Mouse (Mus musculus) limb, embryonic 12.5 days (tissue): Measurements from ENCODE around the gene Atp6v1b1. TPM values are rescaled to one million over a fixed set of nuclear protein-coding genes. Genes with fewer than 3 reads are reported as not detected.

Source experiments
- ATAC-seq: fragments of 200-750 bp; cut with Nextera tagmentation; 2 replicates; pipeline ENCODE4 v1.8.0; 2017; ENCODE audit warnings: low read depth, moderate TSS enrichment; ENCODE audit not compliant: insufficient number of reproducible peaks, insufficient read depth, low FRiP score, low TSS enrichment
- H3K27ac ChIP-seq: fragments of 300-500 bp; sonication (generic); 2 replicates; pipeline ENCODE4 v1.5.1; 2016; ENCODE audit warnings: mild to moderate bottlenecking, moderate library complexity
- H3K27me3 ChIP-seq: fragments of 300-500 bp; sonication (generic); 2 replicates; pipeline ENCODE4 v1.6.1; 2016; ENCODE audit warnings: mild to moderate bottlenecking, moderate library complexity
- H3K36me3 ChIP-seq: fragments of 300-500 bp; sonication (generic); 2 replicates; pipeline ENCODE4 v1.6.1; 2016; ENCODE audit warnings: mild to moderate bottlenecking, moderate library complexity
- H3K4me1 ChIP-seq: fragments of 300-500 bp; sonication (generic); replicated peaks from 2 replicates; pipeline ENCODE4 v1.6.1; 2016
- H3K4me2 ChIP-seq: fragments of 300-500 bp; sonication (generic); 2 replicates; pipeline ENCODE4 v1.6.1; 2016; ENCODE audit warnings: mild to moderate bottlenecking, moderate library complexity
- H3K4me3 ChIP-seq: fragments of 300-500 bp; sonication (generic); replicated peaks from 2 replicates; pipeline ENCODE4 v1.5.1; 2016; ENCODE audit warnings: mild to moderate bottlenecking
- H3K9ac ChIP-seq: fragments of 300-500 bp; sonication (generic); replicated peaks from 2 replicates; pipeline ENCODE4 v1.6.1; 2016; ENCODE audit warnings: mild to moderate bottlenecking, moderate library complexity
- H3K9me3 ChIP-seq: fragments of 300-500 bp; sonication (generic); 2 replicates; pipeline ENCODE4 v1.6.1; 2016; ENCODE audit warnings: mild to moderate bottlenecking, moderate library complexity
- WGBS: fragments of 180-500 bp; shearing (Covaris S2); methylation state at CpG from one replicate; pipeline ENCODE4 v1.1.7; 2016; 5-methylcytosine and 5-hydroxymethylcytosine counted together
- polyA plus RNA-seq: library from polyadenylated mRNA; unstranded; fragments of >200 nt; fragmentation: Nextera tagmentation; extraction: Ambion mirVana; gene quantifications from 2 replicates; pipeline ENCODE4 v1.2.1, GENCODE M21; 2016

Gene Atp6v1b1
- polyA plus RNA-seq, result not detected in 2 replicates

GRCm38 (mm10) chr6:83742761-83743160 lies at the start of gene Atp6v1b1:
Gene Atp6v1b1, plus strand, starts transcription at chr6:83742990.
- no peak for ATAC-seq
- no peak within 1 kb of the TSS for H3K27ac ChIP-seq
- no peaks in the 10 kb centered on the region for H3K36me3 ChIP-seq
- 64% methylated on average over 5 of the region's 5 CpGs for WGBS
- H3K27me3 ChIP-seq, result peaks cover 38% of the 10 kb centered on the region
- H3K9me3 ChIP-seq, result peaks cover 5% of the 10 kb centered on the region; the same call in 1 of the 2 replicates
- no peaks in the 10 kb centered on the region; the same call in 1 of the 2 replicates for H3K4me1 ChIP-seq
- no peak within 1 kb of the TSS for H3K4me2 ChIP-seq
- no peak within 1 kb of the TSS for H3K4me3 ChIP-seq
- no peak within 1 kb of the TSS for H3K9ac ChIP-seq

GRCm38 (mm10) chr6:83693835-83694234 lies 49.0 kb upstream of the Atp6v1b1 start:
- H3K4me1 ChIP-seq, result peaks cover 12% of the 10 kb centered on the region
- no peak overlapping the region for H3K9ac ChIP-seq
- H3K36me3 ChIP-seq, result no peaks in the 10 kb centered on the region
- no peak for ATAC-seq
- 0 out of 2 replicates have a peak overlapping the region, but pooled peaks have one; percentile 10 for H3K4me3 ChIP-seq
- H3K27me3 ChIP-seq, result peaks cover 99% of the 10 kb centered on the region
- 0 out of 2 replicates have a peak overlapping the region, but pooled peaks have one; percentile 13 for H3K4me2 ChIP-seq
- 1% methylated on average over 9 of the region's 9 CpGs for WGBS
- H3K9me3 ChIP-seq, result no peaks in the 10 kb centered on the region
- H3K27ac ChIP-seq, result no peak overlapping the region

GRCm38 (mm10) chr6:83695731-83696130 lies 47.1 kb upstream of the Atp6v1b1 start:
- WGBS, result 5% methylated on average over 3 of the region's 3 CpGs
- Histone ChIP-seq H3K36me3 (no peaks in the 10 kb centered on the region), H3K9ac (no peak overlapping the region), H3K4me1 (peaks cover 12% of the 10 kb centered on the region), H3K9me3 (no peaks in the 10 kb centered on the region), H3K4me3 (no peak overlapping the region), H3K27ac (no peak overlapping the region), H3K4me2 (no peak overlapping the region), H3K27me3 (peaks cover 96% of the 10 kb centered on the region)
- no peak for ATAC-seq

- under 1% methylated on average over 7 of the region's 7 CpGs for WGBS
- Histone ChIP-seq H3K27me3 (peaks cover 96% of the 10 kb centered on the region), H3K36me3 (no peaks in the 10 kb centered on the region), H3K9me3 (no peaks in the 10 kb centered on the region), H3K4me1 (peaks cover 12% of the 10 kb centered on the region), H3K4me2 (no peak overlapping the region), H3K9ac (no peak overlapping the region), H3K4me3 (no peak overlapping the region), H3K27ac (no peak overlapping the region)
- ATAC-seq, result no peak
These were observed 46.1 kb upstream of the Atp6v1b1 start for GRCm38 (mm10) chr6:83696684-83697083.

GRCm38 (mm10) chr6:83697932-83698331 lies 44.9 kb upstream of the Atp6v1b1 start:
- no peak overlapping the region for H3K4me3 ChIP-seq
- H3K27ac ChIP-seq, result no peak overlapping the region
- no peaks in the 10 kb centered on the region for H3K36me3 ChIP-seq
- no peak for ATAC-seq
- 6% methylated on average over 8 of the region's 8 CpGs for WGBS
- no peak overlapping the region for H3K9ac ChIP-seq
- peaks cover 19% of the 10 kb centered on the region for H3K4me1 ChIP-seq
- H3K27me3 ChIP-seq, result peaks cover 95% of the 10 kb centered on the region
- H3K4me2 ChIP-seq, result no peak overlapping the region
- no peaks in the 10 kb centered on the region for H3K9me3 ChIP-seq

- Histone ChIP-seq H3K27ac (no peak overlapping the region), H3K9ac (no peak overlapping the region), H3K4me3 (no peak overlapping the region), H3K9me3 (no peaks in the 10 kb centered on the region), H3K36me3 (no peaks in the 10 kb centered on the region), H3K4me1 (peaks cover 19% of the 10 kb centered on the region), H3K4me2 (no peak overlapping the region), H3K27me3 (peaks cover 94% of the 10 kb centered on the region)
- ATAC-seq, result no peak
- 3% methylated on average over 5 of the region's 5 CpGs for WGBS
These were observed 42.8 kb upstream of the Atp6v1b1 start for GRCm38 (mm10) chr6:83699971-83700370.

- no peak for ATAC-seq
- peaks cover 94% of the 10 kb centered on the region for H3K27me3 ChIP-seq
- no peak overlapping the region for H3K27ac ChIP-seq
- H3K4me2 ChIP-seq, result no peak overlapping the region
- no peak overlapping the region for H3K4me3 ChIP-seq
- no peaks in the 10 kb centered on the region for H3K9me3 ChIP-seq
- 2% methylated on average over 11 of the region's 11 CpGs for WGBS
- H3K4me1 ChIP-seq, result peaks cover 19% of the 10 kb centered on the region
- H3K36me3 ChIP-seq, result no peaks in the 10 kb centered on the region
- H3K9ac ChIP-seq, result no peak overlapping the region
These were observed 41.8 kb upstream of the Atp6v1b1 start for GRCm38 (mm10) chr6:83701001-83701400.

GRCm38 (mm10) chr6:83702146-83702999 lies 40.4 kb upstream of the Atp6v1b1 start:
- peak overlapping the region; percentile 33 for H3K4me2 ChIP-seq
- ATAC-seq, result peak; percentile 79; the same call in 1 of the 2 replicates

GRCm38 (mm10) chr6:83703000-83703721 lies 39.6 kb upstream of the Atp6v1b1 start:
- Histone ChIP-seq H3K4me3 (no peak overlapping the region), H3K27ac (no peak overlapping the region), H3K27me3 (peaks cover 94% of the 10 kb centered on the region), H3K4me2 (no peak overlapping the region), H3K4me1 (peaks cover 19% of the 10 kb centered on the region), H3K36me3 (no peaks in the 10 kb centered on the region), H3K9ac (no peak overlapping the region), H3K9me3 (no peaks in the 10 kb centered on the region)
- no peak for ATAC-seq
- WGBS, result 1% methylated on average over 27 of the region's 27 CpGs

More at GRCm38 (mm10) chr6:83702146-83702999, 40.4 kb upstream of the Atp6v1b1 start:
- H3K9ac ChIP-seq, result 0 out of 2 replicates have a peak overlapping the region, but pooled peaks have one; percentile 27
- no peaks in the 10 kb centered on the region for H3K9me3 ChIP-seq
- H3K36me3 ChIP-seq, result no peaks in the 10 kb centered on the region
- under 1% methylated on average over 53 of the region's 53 CpGs for WGBS
- no peak overlapping the region for H3K27ac ChIP-seq
- H3K4me3 ChIP-seq, result peak overlapping the region; percentile 27
- H3K27me3 ChIP-seq, result peaks cover 94% of the 10 kb centered on the region
- peaks cover 18% of the 10 kb centered on the region for H3K4me1 ChIP-seq

GRCm38 (mm10) chr6:83703722-83704078 lies 39.1 kb upstream of the Atp6v1b1 start:
- Histone ChIP-seq H3K4me1 (peaks cover 20% of the 10 kb centered on the region), H3K9ac (no peak overlapping the region), H3K27ac (no peak overlapping the region), H3K4me2 (no peak overlapping the region), H3K36me3 (no peaks in the 10 kb centered on the region), H3K9me3 (no peaks in the 10 kb centered on the region), H3K27me3 (peaks cover 94% of the 10 kb centered on the region), H3K4me3 (no peak overlapping the region)
- 1% methylated on average over 10 of the region's 10 CpGs for WGBS
- no peak for ATAC-seq

GRCm38 (mm10) chr6:83704294-83704693 lies 38.5 kb upstream of the Atp6v1b1 start:
- Histone ChIP-seq H3K4me3 (no peak overlapping the region), H3K27me3 (peaks cover 94% of the 10 kb centered on the region), H3K36me3 (no peaks in the 10 kb centered on the region), H3K4me2 (no peak overlapping the region), H3K9me3 (no peaks in the 10 kb centered on the region), H3K27ac (no peak overlapping the region), H3K9ac (no peak overlapping the region), H3K4me1 (peaks cover 20% of the 10 kb centered on the region)
- WGBS, result 0% methylated on average over 1 of the region's 1 CpGs
- no peak for ATAC-seq
